ENCODE assay signal across 14 mouse cellular contexts in genomic region chr11:116488207-116488606, GRCm38 (mm10). TPM values are rescaled to one million over a fixed set of nuclear protein-coding genes. Genes with fewer than 3 reads are reported as not detected.
"Had no signal": no experiment of that assay in that cellular context is flagged by ENCODE, and none has a peak within 500 bp of the region (broad histone marks: within the 10 kb centered on the region; RNA-seq: fewer than 3 reads in every experiment).

No protein-coding gene starts in this region.

- H3K9me3 ChIP-seq: kidney, embryonic 15.5 days; liver, embryonic 13.5 days; midbrain, embryonic 15.5 days; neural tube, embryonic 12.5 days had no signal

- DNase-seq: kidney, adult 8-10 months; layer of hippocampus, postnatal 36 days; liver, embryonic 13.5 days; lung, adult 2 months; lung, postnatal 14 days; lung, postnatal 4 days; thymus, adult 18-20 months; thymus, postnatal 36 days had no signal

- H3K27ac ChIP-seq: kidney, embryonic 15.5 days; left cerebral cortex, adult 2 months; liver, embryonic 13.5 days; midbrain, embryonic 15.5 days; neural tube, embryonic 12.5 days had no signal

- H3K9ac ChIP-seq: kidney, embryonic 15.5 days; liver, embryonic 13.5 days; midbrain, embryonic 15.5 days; neural tube, embryonic 12.5 days had no signal

- H3K27me3 ChIP-seq: kidney, embryonic 15.5 days; liver, embryonic 13.5 days; midbrain, embryonic 15.5 days; neural tube, embryonic 12.5 days had no signal

- ATAC-seq: midbrain, embryonic 15.5 days had no signal

RNA-seq across cellular contexts. Expression of gene Qrich2, which starts 22.2 kb away (rescaled TPM):
- polyA plus RNA-seq: liver, embryonic 13.5 days; liver, embryonic 16.5 days; lung, embryonic 16.5 days; midbrain, embryonic 15.5 days; neural tube, embryonic 12.5 days had no signal
